Mouse (Mus musculus): ENCODE results near the gene 9530068E07Rik.

DNA sequence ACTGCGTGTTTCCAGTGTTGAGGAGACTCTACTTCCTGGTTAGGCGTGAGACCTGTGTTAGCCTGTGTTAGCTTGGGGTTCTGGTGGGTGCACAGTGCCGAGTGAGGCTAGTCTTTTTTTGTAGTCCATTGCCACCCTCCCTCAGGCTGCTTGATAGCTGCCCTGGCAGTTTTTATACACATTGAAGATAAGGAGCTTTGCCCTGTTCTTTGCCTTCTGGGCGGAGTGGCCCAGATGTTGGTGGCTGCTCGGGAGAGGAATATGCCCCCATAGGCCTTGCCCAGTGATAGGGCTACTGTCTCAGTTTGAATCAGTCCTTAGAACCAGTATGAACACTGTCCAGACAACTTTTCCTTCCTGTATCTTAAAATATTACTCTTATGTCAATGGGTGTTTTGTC lies 29.9 kb upstream of the 9530068E07Rik start:
- TF ChIP-seq CTCF (IDR thresholded peaks at IDR 0.05; ENCODE audit: extremely low read depth, insufficient read depth, insufficient read length, insufficient replicate concordance), result no peak
- no peak for TF ChIP-seq POLR2A (IDR thresholded peaks at IDR 0.05; ENCODE audit: low read depth, low read length)
